Mouse (Mus musculus) thymus, adult 2 months (tissue): ENCODE results near the gene RPS10-NUDT3.

ENCODE experiments used
- CTCF ChIP-seq: fragments of 200-500 bp; IDR thresholded peaks from 2 replicates; pipeline ENCODE4 v1.5.1; 2012; ENCODE audit warnings: mild to moderate bottlenecking, control low read depth, low read length, moderate library complexity, borderline replicate concordance; ENCODE audit not compliant: control insufficient read depth, poor library complexity, insufficient read depth; ENCODE audit errors: extremely low read depth
- POLR2A ChIP-seq: fragments of 200-500 bp; IDR thresholded peaks from 2 replicates; pipeline ENCODE4 v1.6.1; 2012; ENCODE audit warnings: mild to moderate bottlenecking, low read length, control low read depth, moderate library complexity; ENCODE audit not compliant: control insufficient read depth, poor library complexity, insufficient read depth; ENCODE audit errors: extremely low read depth

DNA sequence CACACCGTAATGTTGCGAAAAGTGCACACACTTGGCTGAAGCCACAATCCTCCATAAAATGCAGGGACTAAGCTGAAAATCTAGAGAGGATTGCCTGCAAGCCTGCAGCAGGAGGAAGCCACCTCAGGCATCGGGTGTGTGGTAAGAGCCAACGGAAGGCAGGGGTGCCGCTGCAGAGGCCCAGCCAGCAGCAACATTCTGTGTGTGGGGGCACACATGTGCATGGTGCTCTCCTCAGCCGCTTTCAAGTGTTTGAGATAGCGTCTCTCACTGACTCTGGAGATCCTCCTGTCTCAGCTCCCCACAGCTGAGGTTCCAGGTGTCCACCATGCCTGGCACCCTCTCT, 42.5 kb downstream of the RPS10-NUDT3 start:
- TF ChIP-seq CTCF, result no peak
- TF ChIP-seq POLR2A, result no peak
